Mouse (Mus musculus) midbrain, embryonic 11.5 days (tissue): ENCODE measurements at regions not wholly inside any gene's neighbourhood (a gene's known extent, or its start where the extent isn't known, plus 50 kb on each side); places are given as distances from the start of the nearest gene placed in this dataset.

Experiments used
- ATAC-seq: fragments of 200-750 bp; cut with Nextera tagmentation; 2 replicates; pipeline ENCODE4 v1.8.0; 2017; ENCODE audit warnings: moderate TSS enrichment, moderate library complexity; ENCODE audit not compliant: low FRiP score
- DNase-seq: peaks from one replicate; pipeline ENCODE4 v3.0.0; 2015; ENCODE audit warnings: low spot score; ENCODE audit errors: missing footprints
- H3K27ac ChIP-seq: fragments of 300-500 bp; sonication (generic); 2 replicates; pipeline ENCODE4 v1.5.1; 2014; ENCODE audit warnings: low read depth, low read length
- H3K27me3 ChIP-seq: fragments of 300-500 bp; sonication (generic); 2 replicates; pipeline ENCODE4 v1.6.1; 2014; ENCODE audit warnings: mild to moderate bottlenecking, low read length, moderate library complexity, mixed read lengths; ENCODE audit not compliant: control insufficient read depth, insufficient read depth
- H3K36me3 ChIP-seq: fragments of 300-500 bp; sonication (generic); 2 replicates; pipeline ENCODE4 v1.6.1; 2014; ENCODE audit warnings: mild to moderate bottlenecking, low read length, moderate library complexity, mixed read lengths; ENCODE audit not compliant: control insufficient read depth, insufficient read depth
- H3K4me1 ChIP-seq: fragments of 300-500 bp; sonication (generic); 2 replicates; pipeline ENCODE4 v1.6.1; 2014; ENCODE audit warnings: low read length; ENCODE audit not compliant: control insufficient read depth, insufficient read depth
- H3K4me2 ChIP-seq: fragments of 300-500 bp; sonication (generic); 2 replicates; pipeline ENCODE4 v1.6.1; 2014; ENCODE audit warnings: mild to moderate bottlenecking, moderate library complexity
- H3K4me3 ChIP-seq: fragments of 300-500 bp; sonication (generic); 2 replicates; pipeline ENCODE4 v1.5.1; 2014; ENCODE audit warnings: low read depth, low read length
- H3K9ac ChIP-seq: fragments of 300-500 bp; sonication (generic); 2 replicates; pipeline ENCODE4 v1.6.1; 2014; ENCODE audit warnings: low read length
- H3K9me3 ChIP-seq: fragments of 300-500 bp; sonication (generic); 2 replicates; pipeline ENCODE4 v1.6.1; 2016; ENCODE audit warnings: low read length; ENCODE audit not compliant: control insufficient read depth
- WGBS: fragments of 180-500 bp; shearing (Covaris S2); extraction: QIAGEN DNeasy Blood & Tissue Kit; methylation state at CpG from one replicate; pipeline ENCODE4 v1.1.7; 2014; 5-methylcytosine and 5-hydroxymethylcytosine counted together

- no peak overlapping the region for H3K27ac ChIP-seq
- no peak overlapping the region for H3K4me2 ChIP-seq
- DNase-seq (peak; percentile 81), ATAC-seq (no peak)
- peaks cover 12% of the 10 kb centered on the region for H3K4me1 ChIP-seq
- no peaks in the 10 kb centered on the region for H3K9me3 ChIP-seq
- no peaks in the 10 kb centered on the region for H3K36me3 ChIP-seq
- H3K27me3 ChIP-seq: no peaks in the 10 kb centered on the region
- 36% methylated on average over 15 of the region's 15 CpGs for WGBS
- 0 out of 2 replicates have a peak overlapping the region, but pooled peaks have one; percentile 28 for H3K9ac ChIP-seq
- no peak overlapping the region for H3K4me3 ChIP-seq
Measured at GRCm38 (mm10) chr8:88972993-88973690, 70.8 kb downstream of the Sall1 start.

DNA sequence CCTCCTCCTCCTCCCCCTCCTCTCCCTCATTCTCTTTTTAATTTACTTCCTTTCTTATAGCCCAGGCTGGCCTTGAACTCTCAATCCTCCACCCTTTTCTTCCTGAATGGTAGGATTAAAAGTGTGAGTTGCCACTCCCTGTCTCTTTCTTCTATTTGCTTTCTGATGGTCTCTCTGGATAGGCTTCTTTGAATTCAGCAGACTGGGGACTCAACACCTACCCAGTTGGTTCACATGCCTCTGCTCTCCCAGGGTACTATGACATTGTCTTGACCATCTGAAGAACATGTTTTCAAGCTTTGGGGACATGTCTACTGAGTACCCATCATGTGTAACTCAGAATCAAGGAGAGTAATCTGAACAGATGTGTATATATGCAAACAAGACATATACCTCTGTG lies 85.1 kb downstream of the Sall1 start:
- Histone ChIP-seq H3K36me3 (no peaks in the 10 kb centered on the region), H3K27ac (no peak overlapping the region), H3K27me3 (no peaks in the 10 kb centered on the region), H3K9me3 (peaks cover 4% of the 10 kb centered on the region; the same call in 1 of the 2 replicates), H3K9ac (no peak overlapping the region), H3K4me3 (no peak overlapping the region), H3K4me1 (no peaks in the 10 kb centered on the region), H3K4me2 (no peak overlapping the region)
- ATAC-seq: no peak
- DNase-seq: peak; percentile 59

DNA sequence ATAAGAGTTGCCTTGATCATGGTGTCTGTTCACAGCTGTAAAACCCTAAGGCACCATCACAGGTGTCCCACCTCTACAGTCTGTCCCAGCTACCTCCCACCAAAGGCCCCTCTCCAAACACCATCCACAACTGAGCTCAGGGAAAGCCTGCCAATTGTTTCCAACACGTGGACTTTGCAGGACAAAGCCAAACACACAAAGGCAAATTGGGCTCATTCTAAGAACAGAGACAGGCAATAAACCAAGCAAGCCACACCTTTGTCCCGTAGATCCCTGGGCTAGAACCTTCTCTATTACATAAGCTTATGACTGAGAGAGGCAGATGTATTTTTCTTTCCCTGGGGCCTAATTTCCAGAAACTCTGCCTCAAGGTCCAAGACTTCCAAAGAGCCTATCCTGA lies 90.8 kb downstream of the Sall1 start:
- Histone ChIP-seq H3K27me3 (no peaks in the 10 kb centered on the region), H3K9me3 (peaks cover 4% of the 10 kb centered on the region; the same call in 1 of the 2 replicates), H3K4me2 (no peak overlapping the region), H3K4me3 (no peak overlapping the region), H3K9ac (no peak overlapping the region), H3K4me1 (no peaks in the 10 kb centered on the region), H3K27ac (no peak overlapping the region), H3K36me3 (no peaks in the 10 kb centered on the region)
- ATAC-seq (no peak), DNase-seq (no peak)
- WGBS: 75% methylated on average over 2 of the region's 2 CpGs

DNA sequence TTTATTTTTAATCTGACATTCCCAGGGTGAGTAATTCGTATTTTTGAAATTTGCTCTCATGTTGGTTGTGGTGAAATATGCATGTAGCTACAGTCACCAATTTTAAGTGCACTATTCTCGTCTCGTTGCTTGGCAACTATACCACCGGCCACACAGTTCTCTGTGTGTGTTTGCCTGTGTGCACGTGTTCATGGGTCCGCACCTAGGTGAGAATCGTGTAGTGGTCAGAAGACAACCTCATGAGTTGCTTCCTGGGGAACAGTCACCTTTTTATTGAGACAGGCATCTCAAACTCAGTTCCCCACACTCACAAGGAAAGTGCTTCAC lies 92.2 kb downstream of the Sall1 start:
- no peaks in the 10 kb centered on the region for H3K36me3 ChIP-seq
- no peak overlapping the region for H3K4me3 ChIP-seq
- H3K9ac ChIP-seq: no peak overlapping the region
- DNase-seq (peak; percentile 33), ATAC-seq (no peak)
- no peak overlapping the region for H3K4me2 ChIP-seq
- H3K27me3 ChIP-seq: no peaks in the 10 kb centered on the region
- H3K27ac ChIP-seq: no peak overlapping the region
- no peaks in the 10 kb centered on the region for H3K4me1 ChIP-seq
- 94% methylated on average over 7 of the region's 7 CpGs for WGBS
- H3K9me3 ChIP-seq: no peaks in the 10 kb centered on the region

GRCm38 (mm10) chr8:88951145-88951828 lies 92.7 kb downstream of the Sall1 start:
- ATAC-seq (no peak), DNase-seq (peak; percentile 69)
- H3K36me3 ChIP-seq: no peaks in the 10 kb centered on the region
- WGBS: 92% methylated on average over 16 of the region's 16 CpGs
- no peak overlapping the region for H3K9ac ChIP-seq
- H3K4me1 ChIP-seq: no peaks in the 10 kb centered on the region
- no peak overlapping the region for H3K27ac ChIP-seq
- no peaks in the 10 kb centered on the region for H3K27me3 ChIP-seq
- no peak overlapping the region for H3K4me3 ChIP-seq
- no peak overlapping the region for H3K4me2 ChIP-seq
- no peaks in the 10 kb centered on the region for H3K9me3 ChIP-seq

GRCm38 (mm10) chr8:88949975-88950374 lies 94.0 kb downstream of the Sall1 start:
- 90% methylated on average over 6 of the region's 6 CpGs for WGBS
- Histone ChIP-seq H3K9me3 (no peaks in the 10 kb centered on the region), H3K4me3 (no peak overlapping the region), H3K4me1 (no peaks in the 10 kb centered on the region), H3K27me3 (no peaks in the 10 kb centered on the region), H3K36me3 (no peaks in the 10 kb centered on the region), H3K27ac (no peak overlapping the region), H3K9ac (no peak overlapping the region), H3K4me2 (no peak overlapping the region)
- DNase-seq: no peak
- no peak for ATAC-seq

DNA sequence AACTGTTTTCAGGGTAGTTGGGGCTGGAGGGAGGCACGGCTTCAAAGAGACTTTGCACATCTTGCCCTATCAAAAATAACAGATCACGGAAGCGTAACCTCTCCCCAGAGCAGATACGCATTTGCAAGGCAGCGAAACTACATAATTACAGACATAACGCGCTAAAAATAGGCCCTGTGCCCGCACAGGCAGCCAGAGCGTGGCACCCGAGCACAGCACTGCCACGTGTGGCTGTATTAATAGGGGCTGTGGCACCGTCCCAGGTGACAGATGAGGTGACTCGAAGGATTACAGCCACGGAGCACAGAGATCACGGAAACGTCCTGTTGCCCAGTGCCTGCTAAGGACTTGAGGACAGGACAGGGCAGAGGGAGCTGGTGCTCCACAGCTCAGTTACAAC lies 95.0 kb downstream of the Sall1 start:
- no peak overlapping the region for H3K9ac ChIP-seq
- no peak overlapping the region for H3K4me3 ChIP-seq
- no peak overlapping the region for H3K4me2 ChIP-seq
- 91% methylated on average over 16 of the region's 16 CpGs for WGBS
- no peaks in the 10 kb centered on the region for H3K27me3 ChIP-seq
- DNase-seq (no peak), ATAC-seq (no peak)
- H3K9me3 ChIP-seq: no peaks in the 10 kb centered on the region
- H3K4me1 ChIP-seq: no peaks in the 10 kb centered on the region
- H3K36me3 ChIP-seq: no peaks in the 10 kb centered on the region
- no peak overlapping the region for H3K27ac ChIP-seq

DNA sequence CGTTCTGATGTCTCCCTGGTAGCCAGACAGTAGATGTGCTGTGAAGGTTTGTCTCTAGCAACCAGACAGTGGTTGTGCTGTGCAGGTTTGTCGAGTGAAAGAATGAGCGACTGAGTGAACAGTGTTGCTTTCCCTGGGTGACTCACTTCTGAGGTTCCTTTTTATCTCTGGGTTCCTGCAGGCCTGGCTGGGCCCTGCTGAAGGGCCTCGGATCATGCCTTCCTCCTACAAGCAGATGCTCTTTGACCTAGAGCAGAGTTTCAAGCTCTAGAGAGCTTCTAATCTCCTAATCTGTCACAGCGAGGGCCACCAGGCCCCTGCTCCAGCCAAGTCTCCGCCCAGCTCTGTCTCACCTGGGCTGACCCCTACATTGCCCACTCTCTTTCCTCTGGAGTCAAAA lies 95.6 kb downstream of the Sall1 start:
- Histone ChIP-seq H3K9ac (no peak overlapping the region), H3K27me3 (no peaks in the 10 kb centered on the region), H3K27ac (no peak overlapping the region), H3K36me3 (no peaks in the 10 kb centered on the region), H3K4me1 (no peaks in the 10 kb centered on the region), H3K4me3 (no peak overlapping the region), H3K4me2 (no peak overlapping the region), H3K9me3 (no peaks in the 10 kb centered on the region)
- ATAC-seq: no peak
- DNase-seq: no peak
- WGBS: 73% methylated on average over 6 of the region's 6 CpGs

DNA sequence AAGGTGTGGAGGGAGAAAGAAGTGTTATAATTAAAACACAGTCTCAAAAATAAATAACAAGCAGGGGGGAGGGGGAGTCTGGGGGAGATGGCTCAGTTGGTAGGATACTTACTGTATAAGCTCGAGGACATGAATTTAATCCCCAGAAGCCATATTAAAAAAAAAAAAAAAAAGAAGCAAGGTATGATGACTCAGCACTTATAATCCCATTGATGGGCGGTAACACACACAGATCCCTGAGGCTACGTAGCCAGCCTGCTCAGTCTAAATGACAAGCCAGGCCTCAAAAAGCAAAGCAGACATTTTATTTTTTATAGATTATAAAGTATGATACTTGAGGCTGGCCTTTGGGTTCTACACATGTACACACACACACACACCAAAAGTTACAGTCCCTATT lies 96.6 kb downstream of the Sall1 start:
- no peaks in the 10 kb centered on the region for H3K9me3 ChIP-seq
- 65% methylated on average over 3 of the region's 3 CpGs for WGBS
- no peak for ATAC-seq

More for the DNA sequence above, 96.6 kb downstream of the Sall1 start:
- H3K27ac ChIP-seq: no peak overlapping the region
- DNase-seq: no peak
- no peak overlapping the region for H3K9ac ChIP-seq
- H3K4me3 ChIP-seq: no peak overlapping the region
- H3K4me1 ChIP-seq: no peaks in the 10 kb centered on the region
- no peaks in the 10 kb centered on the region for H3K36me3 ChIP-seq
- no peak overlapping the region for H3K4me2 ChIP-seq
- H3K27me3 ChIP-seq: no peaks in the 10 kb centered on the region
